Mouse (Mus musculus): ENCODE data around the gene Fam205c.

Fam205c gene

DNA sequence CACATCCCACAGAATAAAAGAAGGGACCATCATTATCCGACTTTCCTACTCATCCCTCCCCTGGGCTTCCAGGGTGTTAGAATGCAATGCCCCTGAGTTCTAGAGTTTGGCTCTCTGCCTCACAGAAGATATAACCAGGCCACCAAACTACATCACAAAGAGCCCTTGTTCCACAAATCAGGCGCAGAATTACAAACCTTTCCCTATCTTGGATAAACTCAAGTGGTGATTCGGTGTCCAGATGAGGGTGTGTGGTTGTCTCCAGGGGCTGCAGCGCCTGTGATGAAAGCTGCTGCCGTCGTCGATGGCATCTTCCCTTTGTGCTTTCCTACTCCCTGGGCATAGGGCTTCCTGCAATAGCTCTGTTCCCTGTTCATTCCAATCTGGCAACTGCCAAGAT is at the start of gene Fam205c:
Fam205c (minus strand) TSS at position 101 of the 400 bp plus-strand sequence.
- in situ Hi-C loops (cut with MboI, MseI): loop anchor here (5.0 kb wide), 1 partner anchor 88 kb away; no protein-coding TSS in a partner anchor

GRCm38 (mm10) chr4:42922461-42922860 is 48.4 kb upstream of the Fam205c start:
- in situ Hi-C loops (cut with MboI, MseI): no loop called here

GRCm38 (mm10) chr4:42922056-42922455 is 48.0 kb upstream of the Fam205c start:
- in situ Hi-C loops (cut with MboI, MseI): no loop called here

GRCm38 (mm10) chr4:42921536-42921935 is 47.5 kb upstream of the Fam205c start:
- in situ Hi-C loops (cut with MboI, MseI): no loop called here

GRCm38 (mm10) chr4:42920726-42921125 is 46.7 kb upstream of the Fam205c start:
- in situ Hi-C loops (cut with MboI, MseI): no loop called here

DNA sequence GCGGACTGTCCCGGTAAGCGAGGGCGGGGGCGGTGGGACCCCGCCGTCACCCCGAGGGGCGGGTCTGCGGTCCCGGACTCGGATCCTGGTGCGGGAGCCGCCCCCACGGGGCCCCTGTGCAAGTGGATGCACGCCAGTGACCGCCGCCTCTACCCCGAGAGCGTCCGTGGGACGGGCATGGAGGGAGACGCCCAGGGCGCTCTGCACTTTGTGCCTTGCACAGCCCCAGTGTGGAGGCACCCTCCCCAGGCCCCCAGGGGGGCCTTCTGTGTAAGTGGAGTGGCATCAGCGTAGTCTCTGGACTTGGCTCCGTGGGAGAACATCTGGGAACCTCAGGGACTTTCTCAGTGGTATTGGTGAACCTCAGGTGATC is 43.4 kb upstream of the Fam205c start:
- in situ Hi-C loops (cut with MboI, MseI): no loop called here

GRCm38 (mm10) chr4:42916617-42917401 is 42.8 kb upstream of the Fam205c start, which contains the start of gene Phf24:
Phf24 (plus strand) TSS chr4:42916660.
- in situ Hi-C loops (cut with MboI, MseI): no loop called here

- in situ Hi-C loops (cut with MboI, MseI): no loop called here
Measured at GRCm38 (mm10) chr4:42915966-42916365, 41.9 kb upstream of the Fam205c start.

DNA sequence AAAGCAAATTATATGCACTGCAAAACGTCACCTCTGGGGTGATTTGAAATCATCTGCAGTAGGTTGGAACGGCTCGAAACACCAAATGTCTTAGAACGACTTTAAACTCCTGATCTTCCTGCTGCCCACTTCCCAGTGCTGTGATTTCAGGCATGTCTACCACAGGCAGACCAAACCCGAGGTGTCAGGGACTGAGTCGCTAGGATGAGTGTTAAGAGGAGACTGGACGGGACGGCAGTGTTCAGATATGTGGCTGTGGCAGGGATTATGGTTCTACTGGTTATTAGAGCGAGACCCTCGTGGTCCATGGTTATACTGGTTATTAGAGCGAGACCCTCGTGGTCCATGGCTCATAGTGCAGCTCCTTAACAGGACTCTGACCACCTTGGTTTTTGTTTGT is 41.3 kb upstream of the Fam205c start:
- in situ Hi-C loops (cut with MboI, MseI): no loop called here

DNA sequence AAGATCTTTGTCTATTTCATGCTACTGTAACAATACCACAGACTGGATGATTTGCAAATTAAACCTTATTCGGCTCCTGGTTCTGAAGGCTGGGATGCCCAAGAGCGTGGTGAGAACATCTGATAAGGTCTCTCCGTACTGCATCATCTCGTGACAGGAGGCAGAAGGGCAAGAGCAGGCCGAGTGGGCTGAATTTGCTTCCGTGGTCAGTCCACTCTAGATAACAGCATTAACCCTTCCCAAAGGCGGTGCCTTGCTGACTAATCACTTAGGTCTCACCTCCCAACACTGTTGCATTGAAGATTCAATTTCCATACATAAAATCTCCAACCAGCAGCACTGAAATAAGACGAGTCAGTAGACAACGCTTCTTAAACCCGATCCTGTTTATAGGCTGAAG is 39.4 kb upstream of the Fam205c start:
- in situ Hi-C loops (cut with MboI, MseI): no loop called here

- in situ Hi-C loops (cut with MboI, MseI): no loop called here
Measured at GRCm38 (mm10) chr4:42904966-42905365, 30.9 kb upstream of the Fam205c start.

DNA sequence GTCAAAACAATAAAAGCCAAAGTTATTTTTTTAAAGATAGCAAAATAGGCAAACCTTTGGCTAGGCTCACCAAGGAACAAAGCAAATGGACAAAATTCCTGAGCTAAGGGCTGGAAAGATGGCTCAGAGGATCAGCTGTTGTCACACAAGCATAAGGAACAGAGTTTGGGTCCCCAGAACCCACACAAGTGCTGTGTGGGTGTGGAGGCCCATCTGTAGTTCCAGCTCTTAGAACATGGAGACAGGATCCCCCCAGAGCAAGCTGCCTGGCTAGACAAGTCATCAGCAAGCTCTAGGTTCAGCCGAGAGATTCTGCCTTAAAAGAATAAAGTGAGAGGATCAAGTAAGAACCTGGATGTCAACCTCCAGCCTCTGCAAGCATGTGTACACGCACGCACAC is 30.5 kb upstream of the Fam205c start:
- in situ Hi-C loops (cut with MboI, MseI): no loop called here

- in situ Hi-C loops (cut with MboI, MseI): no loop called here
Measured at GRCm38 (mm10) chr4:42903942-42904341, 29.9 kb upstream of the Fam205c start.

DNA sequence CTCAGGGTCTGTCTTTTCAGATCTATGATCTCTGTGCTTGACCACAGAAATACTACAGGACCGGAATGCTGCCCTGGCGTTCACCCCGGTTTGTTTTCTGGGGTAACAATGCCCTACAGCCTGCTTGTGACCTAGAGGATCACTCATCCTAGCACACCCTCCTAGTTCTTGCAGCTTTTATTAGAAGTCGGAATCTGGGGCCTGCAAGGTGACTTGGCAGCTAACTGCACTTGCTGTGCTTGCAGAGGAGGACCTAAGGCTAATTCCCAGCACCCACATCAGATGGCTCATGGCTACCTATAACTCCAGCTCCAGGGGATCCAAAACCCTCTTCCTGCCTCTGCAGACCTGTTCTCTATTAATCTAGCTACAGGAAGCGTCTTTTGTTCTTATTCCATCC is 28.7 kb upstream of the Fam205c start:
- in situ Hi-C loops (cut with MboI, MseI): no loop called here

GRCm38 (mm10) chr4:42902174-42902573 is 28.1 kb upstream of the Fam205c start:
- in situ Hi-C loops (cut with MboI, MseI): no loop called here

DNA sequence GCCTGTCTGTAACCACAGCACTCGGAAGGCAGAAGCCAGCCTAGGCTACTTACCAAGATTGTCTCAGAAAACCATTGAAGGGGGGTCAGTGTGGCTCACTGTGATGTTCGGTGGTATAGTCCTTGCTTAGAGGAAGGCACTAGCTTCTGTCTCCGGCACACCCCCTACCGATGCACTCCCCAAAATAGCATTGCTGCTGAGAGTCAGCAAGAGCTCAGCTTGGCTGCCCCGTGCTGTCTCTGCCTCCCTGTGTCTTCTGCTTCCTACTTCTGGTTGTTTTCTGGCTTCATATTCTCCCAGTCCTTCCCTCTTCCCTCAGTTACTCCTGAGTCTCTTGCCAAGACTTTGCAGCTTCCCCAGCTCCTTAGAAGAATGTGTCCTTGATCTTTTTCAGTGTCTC is 26.8 kb upstream of the Fam205c start:
- in situ Hi-C loops (cut with MboI, MseI): no loop called here

DNA sequence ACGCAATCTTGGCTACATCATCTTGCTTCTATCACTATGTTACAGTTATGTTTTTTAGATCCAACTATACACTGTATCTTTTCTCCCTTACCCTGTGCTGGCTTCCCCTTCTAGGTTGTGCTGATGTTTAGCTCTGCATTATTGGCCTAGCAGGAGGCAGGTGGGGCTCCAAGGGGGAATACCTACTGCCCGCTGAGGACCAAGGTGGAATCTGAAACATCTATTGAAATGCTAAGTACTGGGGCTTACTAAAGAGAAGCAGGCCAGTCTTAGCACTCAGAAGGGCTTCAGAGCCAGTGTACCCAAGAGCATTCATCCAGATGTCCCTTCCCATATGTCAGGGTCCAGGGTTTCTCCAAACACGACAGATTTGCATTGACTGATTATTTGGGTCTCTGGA is 24.9 kb upstream of the Fam205c start:
- in situ Hi-C loops (cut with MboI, MseI): no loop called here

- in situ Hi-C loops (cut with MboI, MseI): no loop called here
Measured at GRCm38 (mm10) chr4:42895118-42895517, 21.1 kb upstream of the Fam205c start.

GRCm38 (mm10) chr4:42891176-42891575 is 17.1 kb upstream of the Fam205c start:
- in situ Hi-C loops (cut with MboI, MseI): no loop called here

DNA sequence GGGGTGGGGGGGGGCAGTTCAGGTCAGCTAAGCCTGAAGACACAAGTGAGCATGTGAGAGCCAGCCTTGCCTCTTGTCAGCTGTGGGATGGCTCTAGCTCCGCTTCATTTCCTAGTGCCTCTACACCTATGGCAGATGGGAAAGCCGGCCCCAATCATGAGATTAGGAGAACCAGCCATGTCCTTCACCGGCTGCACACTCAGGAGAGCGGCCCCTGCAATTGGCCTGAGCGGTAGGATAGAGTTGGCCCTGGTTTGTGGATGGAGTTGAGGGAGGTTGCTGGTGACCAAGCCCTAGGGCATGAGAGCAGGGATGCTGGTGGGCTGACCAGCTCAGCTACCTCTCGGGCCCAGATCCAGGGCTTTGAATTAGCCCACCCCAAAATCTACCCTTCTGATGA is 14.8 kb upstream of the Fam205c start:
- in situ Hi-C loops (cut with MboI, MseI): no loop called here

GRCm38 (mm10) chr4:42886926-42887325 is 12.9 kb upstream of the Fam205c start:
- in situ Hi-C loops (cut with MboI, MseI): no loop called here

- in situ Hi-C loops (cut with MboI, MseI): no loop called here
Measured at GRCm38 (mm10) chr4:42880677-42880948, 6.6 kb upstream of the Fam205c start.

- in situ Hi-C loops (cut with MboI, MseI): no loop called here
Measured at GRCm38 (mm10) chr4:42879829-42880676, 6.0 kb upstream of the Fam205c start.

All from T-helper 2 cell (primary cell).